Mouse (Mus musculus): ENCODE data around the gene Pogz. TPM values are rescaled to one million over a fixed set of nuclear protein-coding genes. Genes with fewer than 3 reads are reported as not detected.

The Pogz gene
- 15.3 and 16.4 TPM in 2 replicates for polyA plus RNA-seq (2015; fragmentation: Nextera tagmentation; extraction: Ambion mirVana)

DNA sequence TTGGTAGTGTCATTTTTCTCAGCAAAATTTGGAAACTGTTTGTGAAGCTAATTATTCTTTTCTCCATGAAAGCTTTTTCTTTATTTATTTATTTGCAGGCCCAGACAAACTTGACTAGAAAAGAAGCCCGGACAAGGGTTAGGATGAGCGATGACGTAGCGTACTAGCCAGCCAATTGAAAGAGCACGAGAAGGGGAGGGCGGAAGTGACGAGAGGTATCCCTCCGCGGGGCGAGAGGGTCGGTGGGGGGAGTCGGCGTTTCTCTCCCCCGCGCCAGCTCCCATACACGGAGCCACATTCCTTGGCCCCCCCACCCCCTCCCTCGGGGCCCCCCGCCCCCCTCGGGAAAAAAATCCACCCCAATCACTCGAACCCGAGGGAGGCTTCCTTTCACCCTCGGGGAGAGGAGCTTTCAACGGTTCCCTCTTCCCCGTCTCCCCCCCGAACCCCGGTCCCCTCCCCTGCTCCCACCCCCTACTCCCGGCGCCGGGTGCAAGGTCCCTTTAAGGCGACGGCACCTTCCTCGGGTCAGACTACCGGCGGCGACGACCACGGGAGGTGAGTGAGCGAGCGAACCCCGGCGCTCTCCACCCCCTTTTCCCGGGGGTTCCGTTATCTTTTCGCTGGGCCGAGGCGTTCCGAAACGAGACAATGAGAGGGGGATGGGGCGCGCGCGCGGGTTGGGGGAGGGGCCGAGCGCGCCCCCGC, at the start of gene Pogz:
Pogz (plus strand) TSS at position 385 of the 708 bp plus-strand sequence.
- Histone ChIP-seq H3K4me1 (peaks cover 17% of the 10 kb centered on the region), H3K27ac (replicated peaks) (peak within 1 kb of the TSS; percentile 99), H3K36me3 (no peaks in the 10 kb centered on the region), H3K4me2 (replicated peaks) (peak within 1 kb of the TSS; percentile 58), H3K4me3 (replicated peaks) (peak within 1 kb of the TSS; percentile 67), H3K27me3 (0 out of 2 replicates have a peak, but pooled peaks cover 3% of the 10 kb centered on the region), H3K9ac (peak within 1 kb of the TSS; percentile 74), H3K9me3 (replicated peaks) (no peaks in the 10 kb centered on the region)
- ATAC-seq (ENCODE audit: insufficient number of reproducible peaks, low FRiP score, low TSS enrichment, low read depth): peak; percentile 95
- WGBS: under 1% methylated on average over 56 of the region's 57 CpGs

GRCm38 (mm10) chr3:94789071-94789470, 48.3 kb upstream of the Pogz start:
- Histone ChIP-seq H3K27me3 (no peaks in the 10 kb centered on the region), H3K36me3 (no peaks in the 10 kb centered on the region), H3K4me1 (peaks cover 14% of the 10 kb centered on the region), H3K9ac (no peak overlapping the region), H3K9me3 (replicated peaks) (no peaks in the 10 kb centered on the region), H3K27ac (replicated peaks) (no peak overlapping the region), H3K4me3 (replicated peaks) (no peak overlapping the region), H3K4me2 (replicated peaks) (no peak overlapping the region)
- no peak for ATAC-seq (ENCODE audit: insufficient number of reproducible peaks, low FRiP score, low TSS enrichment, low read depth)
- WGBS: 85% methylated on average over 1 of the region's 1 CpGs

DNA sequence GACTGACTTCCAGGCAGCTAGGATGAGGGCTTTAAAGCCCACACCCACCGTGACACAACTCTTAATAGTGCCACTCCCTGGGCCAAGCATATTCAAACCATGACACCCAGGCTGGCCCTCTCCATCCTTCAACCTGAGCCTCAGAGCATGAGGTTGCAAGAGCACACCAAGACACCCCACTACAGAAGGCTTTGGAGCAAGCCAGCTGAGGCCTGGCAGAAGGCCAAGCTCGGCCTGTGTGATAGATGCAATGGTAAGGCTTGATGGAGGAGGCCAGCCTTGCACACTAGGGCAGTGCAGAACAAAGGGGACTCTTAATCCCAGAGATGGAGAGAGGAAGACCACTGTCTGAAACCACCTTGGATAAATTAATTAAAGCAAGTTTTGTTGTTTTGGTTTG, 47.9 kb upstream of the Pogz start:
- Histone ChIP-seq H3K4me3 (replicated peaks) (no peak overlapping the region), H3K27me3 (no peaks in the 10 kb centered on the region), H3K4me1 (peaks cover 14% of the 10 kb centered on the region), H3K9me3 (replicated peaks) (no peaks in the 10 kb centered on the region), H3K4me2 (replicated peaks) (no peak overlapping the region), H3K9ac (no peak overlapping the region), H3K27ac (replicated peaks) (no peak overlapping the region), H3K36me3 (no peaks in the 10 kb centered on the region)
- no peak for ATAC-seq (ENCODE audit: insufficient number of reproducible peaks, low FRiP score, low TSS enrichment, low read depth)
- 86% methylated on average over 2 of the region's 2 CpGs for WGBS

- no peak overlapping the region for H3K27ac ChIP-seq (replicated peaks)
- ATAC-seq (ENCODE audit: insufficient number of reproducible peaks, low FRiP score, low TSS enrichment, low read depth): no peak
- no peaks in the 10 kb centered on the region for H3K36me3 ChIP-seq
- no peaks in the 10 kb centered on the region for H3K27me3 ChIP-seq
- H3K9ac ChIP-seq: no peak overlapping the region
- H3K4me2 ChIP-seq (replicated peaks): no peak overlapping the region
- 78% methylated on average over 2 of the region's 2 CpGs for WGBS
- H3K4me3 ChIP-seq (replicated peaks): no peak overlapping the region
- peaks cover 4% of the 10 kb centered on the region for H3K4me1 ChIP-seq
- H3K9me3 ChIP-seq (replicated peaks): no peaks in the 10 kb centered on the region
Measured at GRCm38 (mm10) chr3:94792258-94792657, 45.1 kb upstream of the Pogz start.

GRCm38 (mm10) chr3:94793672-94794071, 43.7 kb upstream of the Pogz start:
- H3K27me3 ChIP-seq: no peaks in the 10 kb centered on the region
- no peak overlapping the region for H3K4me2 ChIP-seq (replicated peaks)
- no peak overlapping the region for H3K9ac ChIP-seq
- H3K27ac ChIP-seq (replicated peaks): no peak overlapping the region
- no peaks in the 10 kb centered on the region for H3K9me3 ChIP-seq (replicated peaks)
- H3K4me1 ChIP-seq: no peaks in the 10 kb centered on the region
- ATAC-seq (ENCODE audit: insufficient number of reproducible peaks, low FRiP score, low TSS enrichment, low read depth): no peak
- H3K36me3 ChIP-seq: no peaks in the 10 kb centered on the region
- no peak overlapping the region for H3K4me3 ChIP-seq (replicated peaks)
- WGBS: 85% methylated on average over 2 of the region's 2 CpGs

DNA sequence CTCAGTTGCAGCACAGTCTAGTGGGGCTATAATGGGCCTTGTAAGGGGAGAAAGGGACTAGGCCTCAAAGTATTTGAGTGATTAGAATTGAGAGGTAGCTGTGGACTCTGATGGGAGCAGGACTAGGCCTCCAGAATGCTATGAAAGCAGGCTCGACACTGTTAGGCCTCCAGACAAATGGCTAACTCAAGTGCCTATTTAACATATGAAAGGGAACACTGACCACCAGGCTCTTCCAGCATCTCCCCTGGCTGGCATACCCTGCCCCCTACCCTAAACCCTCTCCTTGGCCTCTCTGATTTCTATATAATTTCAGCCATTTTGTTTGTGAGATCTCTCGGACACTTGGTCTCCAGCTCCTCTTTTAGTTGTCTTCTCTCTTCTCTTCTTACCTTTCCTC, 43.0 kb upstream of the Pogz start:
- Histone ChIP-seq H3K36me3 (no peaks in the 10 kb centered on the region), H3K9me3 (replicated peaks) (no peaks in the 10 kb centered on the region), H3K4me2 (replicated peaks) (no peak overlapping the region), H3K4me3 (replicated peaks) (no peak overlapping the region), H3K27me3 (no peaks in the 10 kb centered on the region), H3K27ac (replicated peaks) (no peak overlapping the region), H3K9ac (no peak overlapping the region), H3K4me1 (no peaks in the 10 kb centered on the region)
- no peak for ATAC-seq (ENCODE audit: insufficient number of reproducible peaks, low FRiP score, low TSS enrichment, low read depth)
- 70% methylated on average over 2 of the region's 2 CpGs for WGBS

DNA sequence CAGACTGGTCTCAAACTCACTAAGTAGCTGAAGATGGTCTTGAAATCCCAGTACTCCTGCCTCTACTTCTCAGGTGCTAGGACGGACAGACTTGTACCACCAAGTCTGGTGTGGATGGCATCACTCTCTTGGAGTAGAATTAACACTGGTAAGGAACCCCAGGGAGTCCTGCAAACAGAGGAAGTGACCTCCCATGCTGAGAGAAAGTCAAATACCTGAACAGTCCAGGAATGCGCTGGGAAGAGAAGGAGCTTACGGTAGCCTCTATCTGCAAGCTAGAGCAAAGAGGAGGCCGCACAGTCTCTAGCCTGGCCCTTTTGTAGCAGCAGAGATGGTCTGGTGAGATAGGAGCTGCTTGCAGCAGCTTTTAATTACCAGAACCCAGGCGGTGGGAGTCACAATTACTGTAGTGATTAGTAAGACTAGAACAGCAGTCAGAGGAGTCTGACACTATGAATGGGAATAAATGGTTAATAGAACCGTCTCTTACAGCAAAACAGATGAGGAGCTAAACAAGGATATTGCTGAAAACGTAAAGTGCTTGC, 41.7 kb upstream of the Pogz start:
- no peak overlapping the region for H3K4me3 ChIP-seq (replicated peaks)
- no peaks in the 10 kb centered on the region for H3K27me3 ChIP-seq
- H3K27ac ChIP-seq (replicated peaks): no peak overlapping the region
- no peak for ATAC-seq (ENCODE audit: insufficient number of reproducible peaks, low FRiP score, low TSS enrichment, low read depth)
- no peak overlapping the region for H3K9ac ChIP-seq
- WGBS: 39% methylated on average over 7 of the region's 7 CpGs
- H3K4me2 ChIP-seq (replicated peaks): no peak overlapping the region
- no peaks in the 10 kb centered on the region for H3K4me1 ChIP-seq
- H3K9me3 ChIP-seq (replicated peaks): no peaks in the 10 kb centered on the region
- no peaks in the 10 kb centered on the region for H3K36me3 ChIP-seq

- ATAC-seq (ENCODE audit: insufficient number of reproducible peaks, low FRiP score, low TSS enrichment, low read depth): no peak
- H3K27me3 ChIP-seq: no peaks in the 10 kb centered on the region
- no peak overlapping the region for H3K27ac ChIP-seq (replicated peaks)
- H3K9ac ChIP-seq: no peak overlapping the region
- no peak overlapping the region for H3K4me2 ChIP-seq (replicated peaks)
- no peaks in the 10 kb centered on the region for H3K36me3 ChIP-seq
- no peaks in the 10 kb centered on the region for H3K4me1 ChIP-seq
- H3K9me3 ChIP-seq (replicated peaks): no peaks in the 10 kb centered on the region
- no peak overlapping the region for H3K4me3 ChIP-seq (replicated peaks)
Measured at GRCm38 (mm10) chr3:94796181-94796580, 41.2 kb upstream of the Pogz start.

DNA sequence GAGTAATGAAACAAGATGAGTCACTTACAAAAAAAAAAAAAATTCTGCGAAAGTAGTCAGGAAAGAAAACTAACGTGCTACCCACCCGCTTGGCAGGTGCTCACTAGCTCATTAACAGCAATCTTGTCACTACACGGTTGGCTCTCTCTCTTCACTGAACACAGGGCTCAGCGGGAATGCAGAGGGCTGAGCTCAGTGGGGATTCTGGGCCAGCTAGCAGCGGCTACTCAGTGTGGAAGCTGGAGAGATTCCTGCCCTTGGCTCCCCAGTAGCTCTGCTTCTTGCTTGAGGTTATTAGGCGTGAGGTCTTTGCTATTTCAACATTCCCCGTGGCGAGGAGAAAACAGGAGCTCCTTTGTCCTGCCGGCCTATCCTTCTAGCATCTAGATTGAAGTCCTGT, 33.2 kb upstream of the Pogz start:
- Histone ChIP-seq H3K27ac (replicated peaks) (no peak overlapping the region), H3K36me3 (no peaks in the 10 kb centered on the region), H3K4me2 (replicated peaks) (no peak overlapping the region), H3K27me3 (no peaks in the 10 kb centered on the region), H3K9ac (no peak overlapping the region), H3K4me3 (replicated peaks) (no peak overlapping the region), H3K9me3 (replicated peaks) (no peaks in the 10 kb centered on the region), H3K4me1 (no peaks in the 10 kb centered on the region)
- WGBS: 7% methylated on average over 10 of the region's 10 CpGs
- ATAC-seq (ENCODE audit: insufficient number of reproducible peaks, low FRiP score, low TSS enrichment, low read depth): no peak

GRCm38 (mm10) chr3:94804976-94805375, 32.4 kb upstream of the Pogz start:
- Histone ChIP-seq H3K27ac (replicated peaks) (no peak overlapping the region), H3K9ac (no peak overlapping the region), H3K36me3 (no peaks in the 10 kb centered on the region), H3K4me1 (no peaks in the 10 kb centered on the region), H3K27me3 (no peaks in the 10 kb centered on the region), H3K4me2 (replicated peaks) (no peak overlapping the region), H3K9me3 (replicated peaks) (no peaks in the 10 kb centered on the region), H3K4me3 (replicated peaks) (no peak overlapping the region)
- 79% methylated on average over 4 of the region's 4 CpGs for WGBS
- no peak for ATAC-seq (ENCODE audit: insufficient number of reproducible peaks, low FRiP score, low TSS enrichment, low read depth)

DNA sequence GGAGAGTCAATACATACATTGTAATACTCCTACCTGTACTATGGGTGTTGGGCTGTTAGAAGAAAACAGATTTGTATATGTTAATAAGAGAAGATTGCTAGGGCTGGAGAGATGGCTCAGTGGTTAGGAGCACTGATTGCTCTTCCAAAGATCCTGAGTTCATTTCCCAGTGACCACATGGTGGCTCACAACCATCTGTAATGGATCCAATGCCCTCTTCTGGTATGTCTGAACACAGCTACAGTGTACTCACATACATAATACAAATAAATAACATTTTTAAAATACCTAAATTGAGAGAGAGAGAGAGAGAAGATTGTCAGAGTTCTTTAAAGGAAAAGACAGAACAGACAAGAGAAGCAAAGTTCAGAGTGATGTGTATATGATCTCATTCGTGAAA, 29.1 kb upstream of the Pogz start:
- Histone ChIP-seq H3K27me3 (no peaks in the 10 kb centered on the region), H3K36me3 (no peaks in the 10 kb centered on the region), H3K9me3 (replicated peaks) (no peaks in the 10 kb centered on the region), H3K27ac (replicated peaks) (no peak overlapping the region), H3K4me3 (replicated peaks) (no peak overlapping the region), H3K4me1 (no peaks in the 10 kb centered on the region), H3K4me2 (replicated peaks) (no peak overlapping the region), H3K9ac (no peak overlapping the region)
- 92% methylated on average over 1 of the region's 1 CpGs for WGBS
- ATAC-seq (ENCODE audit: insufficient number of reproducible peaks, low FRiP score, low TSS enrichment, low read depth): no peak

- 17% methylated on average over 4 of the region's 4 CpGs for WGBS
- Histone ChIP-seq H3K9me3 (replicated peaks) (no peaks in the 10 kb centered on the region), H3K4me2 (replicated peaks) (no peak overlapping the region), H3K27ac (replicated peaks) (no peak overlapping the region), H3K4me3 (replicated peaks) (0 out of 2 replicates have a peak overlapping the region, but pooled peaks have one; percentile 0), H3K4me1 (no peaks in the 10 kb centered on the region), H3K27me3 (no peaks in the 10 kb centered on the region), H3K36me3 (no peaks in the 10 kb centered on the region), H3K9ac (no peak overlapping the region)
- ATAC-seq (ENCODE audit: insufficient number of reproducible peaks, low FRiP score, low TSS enrichment, low read depth): no peak
Measured at GRCm38 (mm10) chr3:94811628-94812027, 25.7 kb upstream of the Pogz start.
